Mouse (Mus musculus) embryonic facial prominence, embryonic 11.5 days (tissue): ENCODE results near the gene Nectin2. TPM values are rescaled to one million over a fixed set of nuclear protein-coding genes. Genes with fewer than 3 reads are reported as not detected.

Experiments used
- ATAC-seq: fragments of 200-750 bp; cut with Nextera tagmentation; replicated peaks from 2 replicates; pipeline ENCODE4 v1.8.0; 2017; ENCODE audit warnings: low read depth; ENCODE audit not compliant: insufficient number of reproducible peaks, low FRiP score, low TSS enrichment
- DNase-seq: peaks from one replicate; pipeline ENCODE4 v3.0.0-alpha.2; 2015; ENCODE audit warnings: low spot score
- H3K27ac ChIP-seq: fragments of 300-500 bp; sonication (generic); replicated peaks from 2 replicates; pipeline ENCODE4 v1.5.1; 2014; ENCODE audit warnings: mild to moderate bottlenecking, low read depth, low read length, control low read depth
- H3K27me3 ChIP-seq: fragments of 300-500 bp; sonication (generic); 2 replicates; pipeline ENCODE4 v1.6.1; 2014; ENCODE audit warnings: mild to moderate bottlenecking, low read length, moderate library complexity, mixed read lengths; ENCODE audit not compliant: control insufficient read depth, insufficient read depth
- H3K36me3 ChIP-seq: fragments of 300-500 bp; sonication (generic); replicated peaks from 2 replicates; pipeline ENCODE4 v1.6.1; 2014; ENCODE audit warnings: low read depth, mild to moderate bottlenecking, low read length, moderate library complexity, mixed read lengths; ENCODE audit not compliant: control insufficient read depth, insufficient read depth
- H3K4me1 ChIP-seq: fragments of 300-500 bp; sonication (generic); 2 replicates; pipeline ENCODE4 v1.6.1; 2014; ENCODE audit warnings: low read length, mixed read lengths; ENCODE audit not compliant: control insufficient read depth, insufficient read depth
- H3K4me2 ChIP-seq: fragments of 300-500 bp; sonication (generic); 2 replicates; pipeline ENCODE4 v1.6.1; 2014; ENCODE audit warnings: low read depth, mild to moderate bottlenecking, control low read depth, low read length, moderate library complexity
- H3K4me3 ChIP-seq: fragments of 300-500 bp; sonication (generic); 2 replicates; pipeline ENCODE4 v1.5.1; 2014; ENCODE audit warnings: low read depth, low read length, control low read depth
- H3K9ac ChIP-seq: fragments of 300-500 bp; sonication (generic); replicated peaks from 2 replicates; pipeline ENCODE4 v1.6.1; 2014; ENCODE audit warnings: mild to moderate bottlenecking, control low read depth, low read length
- H3K9me3 ChIP-seq: fragments of 300-500 bp; sonication (generic); replicated peaks from 2 replicates; pipeline ENCODE4 v1.6.1; 2016; ENCODE audit warnings: mild to moderate bottlenecking, low read length, inconsistent platforms, mixed read lengths; ENCODE audit not compliant: control insufficient read depth
- WGBS: fragments of 180-500 bp; shearing (Covaris S2); extraction: QIAGEN DNeasy Blood & Tissue Kit; methylation state at CpG from one replicate; pipeline ENCODE4 v1.1.7; 2014; 5-methylcytosine and 5-hydroxymethylcytosine counted together
- polyA plus RNA-seq: library from polyadenylated mRNA; unstranded; fragments of >200 nt; fragmentation: Nextera tagmentation; extraction: Ambion mirVana; gene quantifications from 2 replicates; pipeline ENCODE4 v1.2.1, GENCODE M21; 2014

Gene Nectin2
- polyA plus RNA-seq, 1 experiment from 2014 or later, result 69.8 TPM

GRCm38 (mm10) chr7:19785874-19786458 lies 35.7 kb upstream of the Nectin2 start:
- Histone ChIP-seq H3K4me3 (no peak overlapping the region), H3K36me3 (no peaks in the 10 kb centered on the region), H3K9me3 (no peaks in the 10 kb centered on the region), H3K27me3 (no peaks in the 10 kb centered on the region), H3K4me2 (no peak overlapping the region), H3K9ac (no peak overlapping the region), H3K27ac (no peak overlapping the region), H3K4me1 (no peaks in the 10 kb centered on the region)
- no peak for ATAC-seq
- WGBS, result 52% methylated on average over 12 of the region's 12 CpGs
- DNase-seq, result no peak

GRCm38 (mm10) chr7:19784764-19785535 lies 34.7 kb upstream of the Nectin2 start:
- no peak overlapping the region for H3K4me3 ChIP-seq
- H3K9ac ChIP-seq, result no peak overlapping the region
- WGBS, result 34% methylated on average over 11 of the region's 11 CpGs
- no peak for ATAC-seq
- no peaks in the 10 kb centered on the region for H3K36me3 ChIP-seq
- no peaks in the 10 kb centered on the region for H3K4me1 ChIP-seq
- H3K27ac ChIP-seq, result no peak overlapping the region
- H3K4me2 ChIP-seq, result no peak overlapping the region
- no peaks in the 10 kb centered on the region for H3K27me3 ChIP-seq
- DNase-seq, result no peak
- no peaks in the 10 kb centered on the region for H3K9me3 ChIP-seq

GRCm38 (mm10) chr7:19783630-19784029 lies 33.3 kb upstream of the Nectin2 start:
- H3K9me3 ChIP-seq, result no peaks in the 10 kb centered on the region
- H3K4me2 ChIP-seq, result no peak overlapping the region
- H3K27me3 ChIP-seq, result no peaks in the 10 kb centered on the region
- DNase-seq (no peak), ATAC-seq (no peak)
- H3K4me3 ChIP-seq, result no peak overlapping the region
- H3K27ac ChIP-seq, result no peak overlapping the region
- H3K4me1 ChIP-seq, result no peaks in the 10 kb centered on the region
- no peak overlapping the region for H3K9ac ChIP-seq
- 82% methylated on average over 8 of the region's 8 CpGs for WGBS
- H3K36me3 ChIP-seq, result no peaks in the 10 kb centered on the region

GRCm38 (mm10) chr7:19782645-19783044 lies 32.4 kb upstream of the Nectin2 start:
- Histone ChIP-seq H3K9ac (no peak overlapping the region), H3K4me2 (no peak overlapping the region), H3K36me3 (no peaks in the 10 kb centered on the region), H3K9me3 (no peaks in the 10 kb centered on the region), H3K27ac (no peak overlapping the region), H3K4me3 (no peak overlapping the region), H3K4me1 (no peaks in the 10 kb centered on the region), H3K27me3 (no peaks in the 10 kb centered on the region)
- WGBS, result 95% methylated on average over 4 of the region's 4 CpGs
- ATAC-seq, result no peak
- DNase-seq, result peak; percentile 33

- ATAC-seq (no peak), DNase-seq (no peak)
- no peaks in the 10 kb centered on the region for H3K9me3 ChIP-seq
- no peak overlapping the region for H3K9ac ChIP-seq
- no peak overlapping the region for H3K27ac ChIP-seq
- H3K4me3 ChIP-seq, result no peak overlapping the region
- H3K4me2 ChIP-seq, result no peak overlapping the region
- H3K36me3 ChIP-seq, result no peaks in the 10 kb centered on the region
- 87% methylated on average over 7 of the region's 7 CpGs for WGBS
- no peaks in the 10 kb centered on the region for H3K4me1 ChIP-seq
- no peaks in the 10 kb centered on the region for H3K27me3 ChIP-seq
Measured at GRCm38 (mm10) chr7:19781741-19782140, 31.5 kb upstream of the Nectin2 start.

DNA sequence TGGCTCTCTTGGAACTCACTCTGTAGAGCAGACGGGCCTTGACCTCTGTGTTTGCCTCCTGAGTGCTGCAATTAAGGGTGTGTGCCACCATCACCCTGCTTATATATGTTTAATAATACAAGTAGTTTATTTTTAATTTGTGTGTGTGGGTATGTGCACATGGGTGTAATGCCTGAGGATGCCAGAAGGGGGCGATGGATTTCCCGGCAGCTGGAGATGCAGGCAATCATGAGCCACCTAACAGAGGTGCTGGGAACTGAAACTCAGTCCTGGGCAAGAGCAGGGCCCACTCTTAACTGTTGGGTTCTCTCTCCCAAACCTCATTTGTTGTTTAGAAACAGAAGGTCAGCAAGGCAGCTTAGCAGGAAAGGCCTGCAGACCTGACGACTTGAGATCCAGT lies 29.6 kb upstream of the Nectin2 start:
- Histone ChIP-seq H3K4me3 (no peak overlapping the region), H3K4me2 (no peak overlapping the region), H3K27me3 (no peaks in the 10 kb centered on the region), H3K9ac (no peak overlapping the region), H3K9me3 (no peaks in the 10 kb centered on the region), H3K4me1 (no peaks in the 10 kb centered on the region), H3K27ac (no peak overlapping the region), H3K36me3 (no peaks in the 10 kb centered on the region)
- 80% methylated on average over 4 of the region's 4 CpGs for WGBS
- ATAC-seq (no peak), DNase-seq (no peak)

DNA sequence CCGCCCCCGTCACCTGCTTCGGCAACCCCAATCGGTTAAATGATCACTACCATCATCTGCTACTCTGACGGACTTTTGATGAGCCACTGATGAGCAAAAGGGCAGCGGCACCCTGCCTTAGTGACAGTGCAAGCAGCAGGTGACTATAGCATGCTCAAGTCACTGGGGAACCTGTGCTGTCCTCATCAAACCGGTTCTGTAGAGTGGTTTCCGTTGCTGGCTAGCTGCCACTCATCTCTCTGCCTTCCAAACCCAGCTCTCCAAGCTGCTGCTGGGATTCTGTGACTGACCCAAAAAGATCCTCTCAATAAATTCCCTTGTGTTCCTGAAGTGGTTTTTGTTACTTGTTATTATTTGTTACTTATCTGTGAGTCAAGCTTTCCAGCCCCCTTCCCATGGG lies 28.4 kb upstream of the Nectin2 start:
- Histone ChIP-seq H3K4me1 (no peaks in the 10 kb centered on the region), H3K4me3 (no peak overlapping the region), H3K9me3 (no peaks in the 10 kb centered on the region), H3K27ac (no peak overlapping the region), H3K9ac (no peak overlapping the region), H3K36me3 (no peaks in the 10 kb centered on the region), H3K4me2 (no peak overlapping the region), H3K27me3 (no peaks in the 10 kb centered on the region)
- 83% methylated on average over 8 of the region's 8 CpGs for WGBS
- DNase-seq (no peak), ATAC-seq (no peak)

DNA sequence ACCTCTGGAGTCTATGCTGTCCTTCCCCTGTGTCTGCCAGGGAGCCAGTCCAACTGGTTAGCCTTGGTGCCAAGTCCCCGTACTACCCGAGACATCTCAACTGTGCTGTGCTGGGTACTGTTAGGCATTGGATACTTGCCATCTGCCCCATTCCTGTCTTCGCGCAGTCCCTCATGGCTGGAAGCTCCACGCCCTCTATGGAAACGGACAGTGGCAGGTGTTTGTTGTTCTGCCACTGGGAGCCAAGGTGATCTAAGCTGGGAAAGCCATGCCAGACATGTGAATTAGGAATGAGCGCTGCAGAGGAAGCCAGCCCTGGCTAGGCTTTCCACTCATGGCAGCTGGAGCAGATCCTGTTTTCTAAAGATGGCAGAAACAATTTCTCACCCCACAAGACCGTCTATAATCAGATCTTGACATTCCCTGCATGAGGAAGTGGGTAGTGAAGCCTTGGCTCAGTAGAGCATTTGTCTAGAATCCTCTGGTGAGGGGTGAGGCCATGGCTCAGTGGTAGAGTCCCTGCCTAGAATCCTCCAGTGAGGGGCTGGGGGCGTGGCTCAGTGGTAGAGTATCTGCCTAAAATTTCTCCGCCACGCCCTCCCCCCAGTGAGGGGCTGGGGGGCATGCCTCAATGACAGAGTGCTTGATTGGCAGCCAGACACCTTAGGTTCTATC lies 26.9 kb upstream of the Nectin2 start:
- H3K9ac ChIP-seq, result no peak overlapping the region
- no peak overlapping the region for H3K4me3 ChIP-seq
- H3K36me3 ChIP-seq, result no peaks in the 10 kb centered on the region
- 89% methylated on average over 11 of the region's 11 CpGs for WGBS
- no peak for ATAC-seq
- H3K4me2 ChIP-seq, result no peak overlapping the region
- DNase-seq, result no peak
- H3K4me1 ChIP-seq, result no peaks in the 10 kb centered on the region
- no peak overlapping the region for H3K27ac ChIP-seq
- no peaks in the 10 kb centered on the region for H3K9me3 ChIP-seq
- no peaks in the 10 kb centered on the region for H3K27me3 ChIP-seq
